Mouse (Mus musculus) adrenal gland, postnatal 25 days (tissue): ENCODE data around the gene Hs6st1. TPM values are rescaled to one million over a fixed set of nuclear protein-coding genes. Genes with fewer than 3 reads are reported as not detected.

Experiments
- DNase-seq: peaks from one replicate; pipeline ENCODE4 v3.0.0; 2021; ENCODE audit warnings: mixed read lengths
- microRNA-seq, 2 experiments: library from miRNA; unstranded; fragments of <30 nt; microRNA quantifications; one replicate each; pipeline ENCODE4 v1.2.0; 2021
- total RNA-seq: library from RNA; stranded (reverse); gene quantifications from 2 replicates; pipeline ENCODE4 v1.2.3, GENCODE M21; 2021

Gene Hs6st1
- total RNA-seq, 1 experiment from 2014 or later, result 171 TPM

GRCm38 (mm10) chr1:36129881-36130280 lies 61.7 kb downstream of the Hs6st1 start:
- no peak for DNase-seq

- peak; percentile 46 for DNase-seq
These were observed 62.3 kb downstream of the Hs6st1 start for GRCm38 (mm10) chr1:36130307-36131035.

GRCm38 (mm10) chr1:36131154-36131553 lies 63.0 kb downstream of the Hs6st1 start:
- DNase-seq, result no peak

DNA sequence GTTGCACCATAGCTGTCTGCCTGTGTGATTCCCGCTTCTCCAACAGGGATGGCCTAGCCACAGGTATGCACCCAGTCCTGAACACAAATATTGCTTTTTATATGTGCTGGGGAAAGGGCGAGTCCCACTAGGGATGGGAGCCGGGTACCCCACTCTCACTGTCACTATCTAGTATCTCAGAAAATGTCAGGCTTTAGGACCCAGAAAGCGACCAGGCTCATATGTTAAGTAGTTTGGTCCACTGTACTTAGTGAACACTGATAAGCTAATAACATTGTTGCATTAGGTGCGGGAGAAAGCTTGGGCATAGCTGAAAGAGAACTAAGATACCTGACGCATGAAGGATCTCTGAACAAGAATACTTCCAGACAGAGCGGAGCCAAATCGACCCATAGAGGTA lies 63.6 kb downstream of the Hs6st1 start:
- no peak for DNase-seq

GRCm38 (mm10) chr1:36132211-36132610 lies 64.0 kb downstream of the Hs6st1 start:
- DNase-seq, result no peak

- no peak for DNase-seq
These were observed 64.8 kb downstream of the Hs6st1 start for GRCm38 (mm10) chr1:36133041-36133440.

DNA sequence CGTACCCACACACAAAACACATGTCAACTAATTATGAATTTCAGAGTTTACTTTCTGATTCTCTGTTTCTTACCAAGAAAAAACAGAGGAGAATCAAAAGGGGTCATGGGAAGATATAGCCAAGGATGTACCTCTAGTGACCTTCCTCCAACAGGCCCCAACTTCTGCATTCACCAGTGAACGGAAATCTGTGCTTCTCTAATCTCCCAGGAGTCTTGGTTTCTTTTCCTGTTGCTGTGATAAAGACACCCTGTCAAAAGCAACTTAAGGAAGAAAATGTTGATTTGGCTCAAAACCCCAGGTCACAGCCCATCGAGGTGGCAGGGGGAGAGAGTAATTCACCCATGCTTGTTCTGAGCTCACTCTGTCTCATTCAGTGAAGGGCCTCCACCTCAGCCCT lies 65.4 kb downstream of the Hs6st1 start:
- DNase-seq, result no peak

DNA sequence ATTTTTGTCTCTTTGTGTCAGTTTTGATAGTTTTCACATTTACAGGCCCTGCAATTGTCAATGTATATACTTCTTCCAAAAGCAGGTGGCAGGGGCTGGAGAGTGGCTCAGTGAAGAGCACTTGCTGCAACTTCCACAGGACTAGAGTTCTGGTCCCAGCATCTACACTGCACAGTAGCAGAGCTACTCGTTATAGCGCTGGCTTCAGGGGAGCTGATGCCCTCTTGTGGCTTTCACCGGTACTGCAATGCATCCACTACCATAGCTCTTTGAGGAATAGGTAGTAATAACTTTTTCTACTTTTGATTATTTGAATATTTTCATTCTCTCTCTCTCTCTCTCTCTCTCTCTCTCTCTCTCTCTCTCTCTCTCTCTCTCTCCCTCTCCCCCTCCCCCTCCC lies 66.4 kb downstream of the Hs6st1 start:
- DNase-seq, result peak; percentile 83

- DNase-seq, result no peak
These were observed 72.1 kb downstream of the Hs6st1 start for GRCm38 (mm10) chr1:36140311-36140710.

GRCm38 (mm10) chr1:36145050-36145449 lies 76.8 kb downstream of the Hs6st1 start:
- DNase-seq, result no peak

- DNase-seq, result no peak
These were observed 80.6 kb downstream of the Hs6st1 start for GRCm38 (mm10) chr1:36148809-36149208.

- no peak for DNase-seq
These were observed 81.2 kb downstream of the Hs6st1 start for GRCm38 (mm10) chr1:36149411-36149810.

Small RNA genes within 50 kb of the gene (microRNA-seq; reads per million reads assigned to microRNA genes)
- gene Mir6897, result 2.4 to 3.6 reads per million in 2 experiments

Other genes starting within 250 kb of the Hs6st1 start
- gene Uggt1, start 176.3 kb downstream of the Hs6st1 start, total RNA-seq, result 47.5 and 53.2 TPM in 2 replicates
- 4.3 and 4.6 TPM in 2 replicates for gene Neurl3, start 206.3 kb downstream of the Hs6st1 start, total RNA-seq
- 2.7 and 3.5 TPM in 2 replicates for gene Arid5a, start 239.3 kb downstream of the Hs6st1 start, total RNA-seq